In genomic region chr17:26895578-26895977, GRCm38 (mm10) we compare ENCODE assay signal across 9 mouse cellular contexts. TPM values are rescaled to one million over a fixed set of nuclear protein-coding genes. Genes with fewer than 3 reads are reported as not detected.
DNase-seq lines count a peak whose midpoint lies in the region; ATAC-seq and TF ChIP-seq lines count a peak whose summit lies in the region.
"Had no signal": no experiment of that assay in that cellular context is flagged by ENCODE, and none has a peak within 500 bp of the region (broad histone marks: within the 10 kb centered on the region; RNA-seq: fewer than 3 reads in every experiment).

No protein-coding gene starts in this region.

- ATAC-seq in forebrain, postnatal 0 days = no peak
- no peak for ATAC-seq in forebrain, embryonic 12.5 days (ENCODE audit: low FRiP score)
- ATAC-seq in neural tube, embryonic 11.5 days (ENCODE audit: insufficient read depth, low FRiP score, low TSS enrichment) = no peak

- H3K4me2 ChIP-seq in forebrain, postnatal 0 days (ENCODE audit: low read depth) = no peak overlapping the region
- H3K4me2 ChIP-seq in forebrain, embryonic 12.5 days = no peak overlapping the region
- H3K4me2 ChIP-seq in neural tube, embryonic 11.5 days (ENCODE audit: low read depth) = no peak overlapping the region

- no peaks in the 10 kb centered on the region for H3K9me3 ChIP-seq in forebrain, postnatal 0 days (ENCODE audit: low read length)
- no peaks in the 10 kb centered on the region for H3K9me3 ChIP-seq in forebrain, embryonic 12.5 days
- no peaks in the 10 kb centered on the region for H3K9me3 ChIP-seq in neural tube, embryonic 11.5 days (ENCODE audit: control insufficient read depth, low read length)

- TF ChIP-seq POLR2A in heart, adult 2 months (IDR thresholded peaks at IDR 0.05; ENCODE audit: insufficient read depth, low read depth, low read length) = no peak

- H3K27ac ChIP-seq in forebrain, postnatal 0 days (ENCODE audit: low read depth, low read length) = no peak overlapping the region
- no peak overlapping the region for H3K27ac ChIP-seq in forebrain, embryonic 12.5 days
- no peak overlapping the region for H3K27ac ChIP-seq in heart, adult 2 months
- no peak overlapping the region for H3K27ac ChIP-seq in neural tube, embryonic 11.5 days (ENCODE audit: low read depth, low read length)

- no peak overlapping the region for H3K9ac ChIP-seq in forebrain, postnatal 0 days
- no peak overlapping the region for H3K9ac ChIP-seq in forebrain, embryonic 12.5 days
- no peak overlapping the region for H3K9ac ChIP-seq in heart, adult 2 months (ENCODE audit: low read depth, low read length)
- H3K9ac ChIP-seq in neural tube, embryonic 11.5 days (ENCODE audit: low read length) = no peak overlapping the region

- peak; percentile 59 for DNase-seq in forebrain, postnatal 0 days
- DNase-seq in NIH3T3 (ENCODE audit: low read depth) = peak; percentile 76
- peak; percentile 67 for DNase-seq in cerebellum, adult 9-10 months
- peak; percentile 60 to 74 for DNase-seq in heart, adult 2 months
- peak; percentile 74 for DNase-seq in left cerebral cortex, postnatal 4 days
- DNase-seq in neural tube, embryonic 11.5 days (ENCODE audit: low spot score) = peak; percentile 75
- peak; percentile 17 to 29 for DNase-seq in thymus, adult 18-20 months

- intact Hi-C loops in heart, adult 2 months (cut with DNase I) = no loop called here
- intact Hi-C loops in left cerebral cortex, postnatal 4 days (cut with DNase I) = no loop called here

- no peaks in the 10 kb centered on the region for H3K27me3 ChIP-seq in forebrain, postnatal 0 days (ENCODE audit: insufficient read depth, low read length)
- peaks cover 19% of the 10 kb centered on the region; the same call in 1 of the 2 replicates for H3K27me3 ChIP-seq in forebrain, embryonic 12.5 days
- no peaks in the 10 kb centered on the region for H3K27me3 ChIP-seq in heart, adult 2 months (ENCODE audit: control insufficient read depth, insufficient read depth, low read length)
- no peaks in the 10 kb centered on the region for H3K27me3 ChIP-seq in neural tube, embryonic 11.5 days (ENCODE audit: control insufficient read depth, insufficient read depth, low read length)

- H3K4me3 ChIP-seq in forebrain, postnatal 0 days (ENCODE audit: low read depth, low read length) = no peak overlapping the region
- H3K4me3 ChIP-seq in forebrain, embryonic 12.5 days (replicated peaks) = no peak overlapping the region
- H3K4me3 ChIP-seq in heart, adult 2 months = no peak overlapping the region
- no peak overlapping the region for H3K4me3 ChIP-seq in neural tube, embryonic 11.5 days (ENCODE audit: low read depth, low read length)

- H3K79me2 ChIP-seq in heart, adult 2 months (replicated peaks; ENCODE audit: control insufficient read depth, insufficient read depth, low read length) = no peaks in the 10 kb centered on the region

- TF ChIP-seq EP300 in heart, adult 2 months (IDR thresholded peaks at IDR 0.05; ENCODE audit: insufficient read depth, low read depth, low read length) = peak; percentile 39; the same call in 1 of the 2 replicates

- WGBS in forebrain, postnatal 0 days = 11% methylated on average over 10 of the region's 10 CpGs
- 15% methylated on average over 10 of the region's 10 CpGs for whole genome bisulfite sequencing in forebrain, embryonic 12.5 days
- WGBS in heart, adult 2 months = 20% methylated on average over 10 of the region's 10 CpGs
- 15% methylated on average over 10 of the region's 10 CpGs for WGBS in neural tube, embryonic 11.5 days

- peaks cover 26% of the 10 kb centered on the region for H3K4me1 ChIP-seq in forebrain, postnatal 0 days (ENCODE audit: insufficient read depth)
- H3K4me1 ChIP-seq in forebrain, embryonic 12.5 days = peaks cover 16% of the 10 kb centered on the region
- H3K4me1 ChIP-seq in heart, adult 2 months (ENCODE audit: control insufficient read depth, insufficient read depth, low read length) = peaks cover 6% of the 10 kb centered on the region
- H3K4me1 ChIP-seq in neural tube, embryonic 11.5 days (ENCODE audit: control insufficient read depth, insufficient read depth, low read length) = no peaks in the 10 kb centered on the region

- TF ChIP-seq CTCF in forebrain, postnatal 0 days (IDR thresholded peaks at IDR 0.05; ENCODE audit: low read depth) = peak; percentile 82
- TF ChIP-seq CTCF in heart, adult 2 months (IDR thresholded peaks at IDR 0.05) = peak; percentile 96

- no peaks in the 10 kb centered on the region for H3K36me3 ChIP-seq in forebrain, postnatal 0 days (ENCODE audit: insufficient read depth)
- H3K36me3 ChIP-seq in forebrain, embryonic 12.5 days (replicated peaks) = no peaks in the 10 kb centered on the region
- H3K36me3 ChIP-seq in heart, adult 2 months (ENCODE audit: control insufficient read depth, insufficient read depth, low read length) = no peaks in the 10 kb centered on the region
- H3K36me3 ChIP-seq in neural tube, embryonic 11.5 days (ENCODE audit: control insufficient read depth, insufficient read depth, low read length) = no peaks in the 10 kb centered on the region

RNA-seq across cellular contexts. Expression of gene Kifc5b, which starts 21.3 kb away (rescaled TPM):
- 1.0 and 3.3 TPM in 2 replicates for total RNA-seq in forebrain, postnatal 0 days (2014; rRNA removed)
- 0.74 and 1.5 TPM in 2 replicates for polyA plus RNA-seq in forebrain, postnatal 0 days (2015; fragmentation: Nextera tagmentation; extraction: Ambion mirVana)
- polyA plus RNA-seq in forebrain, embryonic 12.5 days (2016; fragmentation: Nextera tagmentation; extraction: Ambion mirVana) = 9.7 and 9.8 TPM in 2 replicates
- total RNA-seq in heart, adult 2 months (2021) = under 1 TPM; 0.26 to 0.36 TPM
- 0.62 and 0.79 TPM in 2 replicates for polyA plus RNA-seq in heart, adult 2 months (2012; rRNA removed)
- total RNA-seq in left cerebral cortex, postnatal 4 days (2021) = 1 to 10 TPM; 4.8 to 6.0 TPM
- polyA plus RNA-seq in neural tube, embryonic 11.5 days (2014; fragmentation: Nextera tagmentation; extraction: Ambion mirVana) = 5.6 and 5.8 TPM in 2 replicates

RNA-seq across cellular contexts. Expression of gene Phf1, which starts 37.3 kb away (rescaled TPM):
- 35.4 and 38.9 TPM in 2 replicates for total RNA-seq in forebrain, postnatal 0 days (2014; rRNA removed)
- polyA plus RNA-seq in forebrain, postnatal 0 days (2015; fragmentation: Nextera tagmentation; extraction: Ambion mirVana) = 20.4 and 24.1 TPM in 2 replicates
- polyA plus RNA-seq in forebrain, embryonic 12.5 days (2016; fragmentation: Nextera tagmentation; extraction: Ambion mirVana) = 8.6 and 8.8 TPM in 2 replicates
- total RNA-seq in heart, adult 2 months (2021) = 10 to 100 TPM; 17.8 to 18.1 TPM
- 35.3 and 36.8 TPM in 2 replicates for polyA plus RNA-seq in heart, adult 2 months (2012; rRNA removed)
- 10 to 100 TPM; 30.5 to 33.6 TPM for total RNA-seq in left cerebral cortex, postnatal 4 days (2021)
- 5.8 and 6.4 TPM in 2 replicates for polyA plus RNA-seq in neural tube, embryonic 11.5 days (2014; fragmentation: Nextera tagmentation; extraction: Ambion mirVana)

RNA-seq across cellular contexts. Expression of gene Cuta, which starts 43.8 kb away (rescaled TPM):
- total RNA-seq in forebrain, postnatal 0 days (2014; rRNA removed) = 44.4 and 44.9 TPM in 2 replicates
- polyA plus RNA-seq in forebrain, postnatal 0 days (2015; fragmentation: Nextera tagmentation; extraction: Ambion mirVana) = 147 and 158 TPM in 2 replicates
- 155 and 161 TPM in 2 replicates for polyA plus RNA-seq in forebrain, embryonic 12.5 days (2016; fragmentation: Nextera tagmentation; extraction: Ambion mirVana)
- 10 to 100 TPM; 78.6 to 94.2 TPM for total RNA-seq in heart, adult 2 months (2021)
- polyA plus RNA-seq in heart, adult 2 months (2012; rRNA removed) = 85.1 and 96.6 TPM in 2 replicates
- total RNA-seq in left cerebral cortex, postnatal 4 days (2021) = 10 to 100 TPM; 78.8 TPM
- 136 and 138 TPM in 2 replicates for polyA plus RNA-seq in neural tube, embryonic 11.5 days (2014; fragmentation: Nextera tagmentation; extraction: Ambion mirVana)

RNA-seq across cellular contexts. Expression of gene Syngap1, which starts 45.5 kb away (rescaled TPM):
- total RNA-seq in forebrain, postnatal 0 days (2014; rRNA removed) = 84.2 and 85.2 TPM in 2 replicates
- 3.1 and 5.0 TPM in 2 replicates for polyA plus RNA-seq in forebrain, postnatal 0 days (2015; fragmentation: Nextera tagmentation; extraction: Ambion mirVana)
- 3.9 and 4.8 TPM in 2 replicates for polyA plus RNA-seq in forebrain, embryonic 12.5 days (2016; fragmentation: Nextera tagmentation; extraction: Ambion mirVana)
- 1 to 10 TPM; 4.1 to 4.2 TPM for total RNA-seq in heart, adult 2 months (2021)
- polyA plus RNA-seq in heart, adult 2 months (2012; rRNA removed) = 6.7 and 9.0 TPM in 2 replicates
- 100 to 1,000 TPM; 350 to 366 TPM for total RNA-seq in left cerebral cortex, postnatal 4 days (2021)
- polyA plus RNA-seq in neural tube, embryonic 11.5 days (2014; fragmentation: Nextera tagmentation; extraction: Ambion mirVana) = 2.6 and 2.8 TPM in 2 replicates

RNA-seq across cellular contexts. Expression of gene Nkx2-5, which starts 50.8 kb away (rescaled TPM):
- 0.14 TPM in 1 of 2 replicates, not detected in the other for total RNA-seq in forebrain, postnatal 0 days (2014; rRNA removed)
- not detected in 2 replicates for polyA plus RNA-seq in forebrain, postnatal 0 days (2015; fragmentation: Nextera tagmentation; extraction: Ambion mirVana)
- polyA plus RNA-seq in forebrain, embryonic 12.5 days (2016; fragmentation: Nextera tagmentation; extraction: Ambion mirVana) = not detected in 2 replicates
- total RNA-seq in heart, adult 2 months (2021) = 10 to 100 TPM; 87.1 to 96.3 TPM
- 72.6 and 104 TPM in 2 replicates for polyA plus RNA-seq in heart, adult 2 months (2012; rRNA removed)
- total RNA-seq in left cerebral cortex, postnatal 4 days (2021) = not detected
- polyA plus RNA-seq in neural tube, embryonic 11.5 days (2014; fragmentation: Nextera tagmentation; extraction: Ambion mirVana) = 0.15 TPM in 1 of 2 replicates, not detected in the other
- polyA plus RNA-seq: liver, embryonic 16.5 days had no signal

Comparison
In these comparisons a context has a peak if more than half of its experiments do, and no peak if none do; other contexts are left out.
1. DNase-seq: peak in every context shown above with its lines; median percentile 76 in NIH3T3; 75 in neural tube, embryonic 11.5 days; 74 in left cerebral cortex, postnatal 4 days; 67 in cerebellum, adult 9-10 months; 67 in heart, adult 2 months; 59 in forebrain, postnatal 0 days; 23 in thymus, adult 18-20 months.